Mouse (Mus musculus) thymus, postnatal 25 days (tissue): ENCODE data around the gene Ccdc122.
A peak's percentile ranks its signal among the peaks of the same experiment; 100 is the strongest.

ENCODE experiments used
- DNase-seq: peaks from one replicate; pipeline ENCODE4 v3.0.0; 2022

Ccdc122 gene

GRCm38 (mm10) chr14:77136936-77137335 lies 100.4 kb downstream of the Ccdc122 start:
- DNase-seq, result no peak

- peak; percentile 66 for DNase-seq
These were observed 105.0 kb downstream of the Ccdc122 start for GRCm38 (mm10) chr14:77141324-77142282.

GRCm38 (mm10) chr14:77145103-77145502 lies 108.5 kb downstream of the Ccdc122 start:
- DNase-seq, result no peak

- DNase-seq, result no peak
These were observed 111.1 kb downstream of the Ccdc122 start for GRCm38 (mm10) chr14:77147635-77148034.

- DNase-seq, result no peak
These were observed 114.0 kb downstream of the Ccdc122 start for GRCm38 (mm10) chr14:77150556-77150955.

GRCm38 (mm10) chr14:77151431-77151830 lies 114.9 kb downstream of the Ccdc122 start:
- DNase-seq, result no peak

GRCm38 (mm10) chr14:77156222-77156910 lies 119.8 kb downstream of the Ccdc122 start, which contains the start of gene Enox1:
Enox1 (plus strand) TSS chr14:77156763.
- DNase-seq, result peak; percentile 14

GRCm38 (mm10) chr14:77156911-77157504 lies 120.4 kb downstream of the Ccdc122 start:
- DNase-seq, result no peak

GRCm38 (mm10) chr14:77157505-77157911 lies 120.9 kb downstream of the Ccdc122 start:
- peak; percentile 5 for DNase-seq

GRCm38 (mm10) chr14:77159397-77159796 lies 122.8 kb downstream of the Ccdc122 start:
- DNase-seq, result no peak
